Mouse (Mus musculus): ENCODE measurements around the gene Nhs. TPM values are rescaled to one million over a fixed set of nuclear protein-coding genes. Genes with fewer than 3 reads are reported as not detected.

The Nhs gene
- polyA plus RNA-seq, 1 experiment from 2014 or later, result 3.1 TPM

DNA sequence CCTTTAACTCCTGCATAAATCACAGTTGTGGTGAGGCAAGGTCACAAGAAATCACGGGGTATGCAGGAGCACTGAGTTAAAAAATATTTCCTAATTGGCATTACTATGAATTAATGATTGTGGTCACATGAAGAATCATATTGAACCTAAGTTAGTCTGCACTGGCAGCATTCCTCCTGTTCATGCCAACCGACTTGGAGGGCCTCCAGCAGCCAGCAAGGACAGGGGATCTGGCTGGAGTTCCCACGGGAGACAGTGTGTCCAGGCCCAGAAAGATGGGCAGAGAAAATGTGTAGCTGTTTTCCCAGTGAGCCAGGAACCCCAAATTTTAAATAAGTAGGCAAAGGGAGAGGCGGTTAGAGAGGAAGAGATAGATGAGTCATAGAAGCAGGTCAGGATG lies 249.6 kb downstream of the Nhs start:
- H3K9me3 ChIP-seq (ENCODE audit: control insufficient read depth, low read length), result no peaks in the 10 kb centered on the region

DNA sequence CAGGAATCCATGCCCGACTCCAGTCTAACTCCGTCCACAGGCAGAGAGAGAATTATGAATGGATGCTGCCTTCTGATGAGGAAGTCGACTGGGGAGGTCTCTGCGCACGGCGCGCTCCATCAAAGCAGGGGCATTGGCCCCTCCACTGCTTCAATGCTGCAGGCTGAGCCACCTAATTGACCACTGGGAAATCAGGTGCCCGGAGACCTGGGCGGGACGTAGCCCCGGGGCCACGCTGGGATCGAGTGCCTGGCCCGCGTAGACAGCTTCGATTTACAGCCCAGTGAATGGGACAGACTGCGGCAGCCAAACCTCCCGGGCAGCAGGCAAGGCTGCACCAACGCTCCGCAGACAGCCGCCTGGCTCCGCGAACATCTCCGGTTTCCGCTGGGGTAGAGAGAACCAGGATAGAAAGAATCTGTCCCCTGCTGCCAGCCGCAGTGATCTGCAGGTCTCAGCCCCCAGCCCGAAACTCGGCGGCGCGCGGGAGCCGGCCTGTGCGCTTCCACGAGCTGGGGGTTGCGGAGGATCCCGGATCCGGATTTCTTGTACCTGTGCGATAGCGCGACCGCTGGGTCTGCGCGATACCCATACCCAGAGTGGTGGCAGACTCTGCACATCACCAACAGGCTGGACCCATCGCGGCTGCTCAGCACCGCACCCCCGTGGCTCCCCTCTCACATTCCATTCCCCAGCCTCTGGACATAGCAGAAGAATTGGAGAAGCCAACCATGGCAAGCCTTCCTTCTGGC lies 250.7 kb downstream of the Nhs start:
- Histone ChIP-seq H3K4me2 (ENCODE audit: low read depth, severe bottlenecking) (peak overlapping the region; percentile 89), H3K27me3 (ENCODE audit: control insufficient read depth, insufficient read depth, low read length) (peaks cover 37% of the 10 kb centered on the region), H3K9ac (ENCODE audit: low read length) (no peak overlapping the region), H3K4me3 (ENCODE audit: low read depth, low read length) (peak overlapping the region; percentile 34), H3K4me1 (ENCODE audit: control insufficient read depth, insufficient read depth, low read length) (no peaks in the 10 kb centered on the region), H3K9me3 (ENCODE audit: control insufficient read depth, low read length) (no peaks in the 10 kb centered on the region), H3K27ac (replicated peaks; ENCODE audit: low read depth, low read length) (no peak overlapping the region), H3K36me3 (ENCODE audit: control insufficient read depth, insufficient read depth, low read length) (no peaks in the 10 kb centered on the region)
- ATAC-seq (ENCODE audit: insufficient number of reproducible peaks, low FRiP score, low TSS enrichment, low read depth) (peak; percentile 17; the same call in 1 of the 2 replicates), DNase-seq (ENCODE audit: low spot score) (peak; percentile 45)
- WGBS, result 16% methylated on average over 48 of the region's 48 CpGs

More for the DNA sequence above, 249.6 kb downstream of the Nhs start:
- Histone ChIP-seq H3K4me3 (ENCODE audit: low read depth, low read length) (no peak overlapping the region), H3K4me2 (ENCODE audit: low read depth, severe bottlenecking) (no peak overlapping the region), H3K9ac (ENCODE audit: low read length) (no peak overlapping the region), H3K27ac (replicated peaks; ENCODE audit: low read depth, low read length) (no peak overlapping the region), H3K4me1 (ENCODE audit: control insufficient read depth, insufficient read depth, low read length) (no peaks in the 10 kb centered on the region), H3K27me3 (ENCODE audit: control insufficient read depth, insufficient read depth, low read length) (peaks cover 37% of the 10 kb centered on the region), H3K36me3 (ENCODE audit: control insufficient read depth, insufficient read depth, low read length) (no peaks in the 10 kb centered on the region)
- DNase-seq (ENCODE audit: low spot score), result no peak
- WGBS, result 72% methylated on average over 4 of the region's 4 CpGs
- no peak for ATAC-seq (ENCODE audit: insufficient number of reproducible peaks, low FRiP score, low TSS enrichment, low read depth)

DNA sequence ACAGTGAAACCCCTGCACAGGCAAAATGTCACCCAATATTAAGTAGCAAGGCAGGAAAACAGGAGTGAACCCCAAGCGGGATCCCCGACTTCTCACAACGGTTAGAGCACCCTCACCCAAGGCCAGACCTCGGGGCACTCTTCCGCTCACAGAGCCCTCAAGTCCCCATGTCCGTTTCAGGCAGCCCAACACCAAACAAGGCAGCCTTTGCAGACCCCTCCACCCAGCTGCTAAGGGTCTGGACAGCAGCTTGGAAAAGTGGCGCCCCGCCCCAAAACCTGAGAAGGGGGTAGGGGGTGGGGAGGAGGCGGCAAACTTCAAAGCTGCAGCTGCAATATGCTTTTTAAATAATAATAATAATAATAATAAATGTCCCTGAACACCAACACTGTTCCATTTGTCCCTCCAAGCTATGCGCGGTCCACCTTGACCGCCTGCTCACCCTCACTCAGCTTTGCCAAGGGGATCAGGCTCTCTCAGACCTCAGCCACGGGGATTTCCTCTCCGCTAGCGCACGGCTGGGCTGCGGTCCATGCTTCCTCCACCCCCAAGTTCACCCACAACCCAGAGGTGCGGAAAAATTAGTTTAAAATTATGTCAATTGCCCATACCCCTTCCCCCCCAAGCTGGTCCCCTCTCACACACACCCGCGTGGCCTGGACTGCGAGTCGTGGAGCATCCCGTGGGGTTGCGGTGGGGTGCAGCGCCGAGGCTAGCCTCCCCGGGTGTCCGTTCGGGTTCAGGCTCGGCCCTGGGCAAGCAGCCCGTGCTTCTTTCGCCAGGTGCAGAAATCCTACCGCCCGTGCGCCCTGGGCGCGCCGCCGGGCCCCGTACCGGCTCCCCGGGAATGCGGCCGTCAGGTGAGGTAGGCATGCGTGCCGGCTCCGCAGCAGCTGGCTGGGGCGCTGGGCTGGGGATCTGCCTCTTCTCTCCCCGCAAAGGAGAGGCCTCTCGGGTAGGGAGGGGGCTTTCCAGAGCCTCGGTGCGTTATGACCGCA lies 251.6 kb downstream of the Nhs start:
- DNase-seq (ENCODE audit: low spot score), result peak; percentile 28
- H3K9ac ChIP-seq (ENCODE audit: low read length), result 0 out of 2 replicates have a peak overlapping the region, but pooled peaks have one; percentile 7
- peaks cover 37% of the 10 kb centered on the region for H3K27me3 ChIP-seq (ENCODE audit: control insufficient read depth, insufficient read depth, low read length)
- 18% methylated on average over 50 of the region's 53 CpGs for WGBS
- no peaks in the 10 kb centered on the region for H3K4me1 ChIP-seq (ENCODE audit: control insufficient read depth, insufficient read depth, low read length)
- H3K4me2 ChIP-seq (ENCODE audit: low read depth, severe bottlenecking), result peak overlapping the region; percentile 89
- peak; percentile 72; the same call in 1 of the 2 replicates for ATAC-seq (ENCODE audit: insufficient number of reproducible peaks, low FRiP score, low TSS enrichment, low read depth)
- no peak overlapping the region for H3K27ac ChIP-seq (replicated peaks; ENCODE audit: low read depth, low read length)
- no peaks in the 10 kb centered on the region for H3K36me3 ChIP-seq (ENCODE audit: control insufficient read depth, insufficient read depth, low read length)
- H3K9me3 ChIP-seq (ENCODE audit: control insufficient read depth, low read length), result no peaks in the 10 kb centered on the region
- H3K4me3 ChIP-seq (ENCODE audit: low read depth, low read length), result peak overlapping the region; percentile 34

DNA sequence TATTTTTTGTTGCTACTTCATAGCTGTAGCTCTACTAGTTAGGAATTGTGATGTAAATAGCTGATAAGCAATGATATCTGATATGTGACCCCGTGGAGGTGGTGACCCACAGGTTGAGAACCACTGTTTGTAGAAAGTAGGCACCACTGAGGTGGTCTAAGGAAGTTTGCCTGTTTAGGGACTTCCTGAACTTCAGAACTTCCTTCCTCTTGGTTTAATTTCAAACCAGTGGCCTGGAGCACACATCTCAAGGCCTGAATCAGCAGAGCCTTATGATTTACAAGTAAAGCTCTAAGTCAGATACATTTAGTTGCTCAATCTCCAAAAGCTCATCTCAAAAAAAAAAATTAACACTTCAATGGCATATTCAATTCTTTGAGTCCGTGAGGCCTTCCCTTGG lies 265.1 kb downstream of the Nhs start:
- no peak overlapping the region for H3K4me2 ChIP-seq (ENCODE audit: low read depth, severe bottlenecking)
- no peaks in the 10 kb centered on the region for H3K9me3 ChIP-seq (ENCODE audit: control insufficient read depth, low read length)
- ATAC-seq (ENCODE audit: insufficient number of reproducible peaks, low FRiP score, low TSS enrichment, low read depth), result no peak
- no peaks in the 10 kb centered on the region for H3K36me3 ChIP-seq (ENCODE audit: control insufficient read depth, insufficient read depth, low read length)
- H3K4me3 ChIP-seq (ENCODE audit: low read depth, low read length), result no peak overlapping the region
- H3K27ac ChIP-seq (replicated peaks; ENCODE audit: low read depth, low read length), result no peak overlapping the region
- no peaks in the 10 kb centered on the region for H3K4me1 ChIP-seq (ENCODE audit: control insufficient read depth, insufficient read depth, low read length)
- no peak for DNase-seq (ENCODE audit: low spot score)
- 68% methylated on average over 2 of the region's 2 CpGs for WGBS
- H3K9ac ChIP-seq (ENCODE audit: low read length), result no peak overlapping the region
- H3K27me3 ChIP-seq (ENCODE audit: control insufficient read depth, insufficient read depth, low read length), result peaks cover 8% of the 10 kb centered on the region; the same call in 1 of the 2 replicates

DNA sequence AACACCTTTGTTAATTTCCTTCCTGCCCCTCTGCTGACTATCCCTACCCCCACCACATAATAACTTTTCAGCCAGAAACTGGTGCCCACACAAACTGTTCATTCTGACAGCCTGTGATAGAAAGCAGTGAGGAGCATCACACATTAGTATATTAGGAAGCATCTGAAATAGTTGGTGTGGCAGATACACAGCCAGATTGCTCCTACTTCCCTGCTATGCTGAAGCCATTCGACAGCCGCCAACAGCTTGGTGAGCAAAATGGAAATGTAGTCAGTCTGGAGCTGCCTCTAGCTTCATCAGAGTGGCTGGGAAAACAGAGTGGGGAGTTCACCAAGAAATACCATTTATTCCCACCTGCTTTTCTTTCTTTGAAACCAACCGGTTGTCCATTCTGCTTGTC lies 275.9 kb downstream of the Nhs start:
- no peak overlapping the region for H3K4me3 ChIP-seq (ENCODE audit: low read depth, low read length)
- no peaks in the 10 kb centered on the region for H3K9me3 ChIP-seq (ENCODE audit: control insufficient read depth, low read length)
- no peak for DNase-seq (ENCODE audit: low spot score)
- H3K4me1 ChIP-seq (ENCODE audit: control insufficient read depth, insufficient read depth, low read length), result no peaks in the 10 kb centered on the region
- no peak for ATAC-seq (ENCODE audit: insufficient number of reproducible peaks, low FRiP score, low TSS enrichment, low read depth)
- no peaks in the 10 kb centered on the region for H3K27me3 ChIP-seq (ENCODE audit: control insufficient read depth, insufficient read depth, low read length)
- 87% methylated on average over 3 of the region's 3 CpGs for WGBS
- no peak overlapping the region for H3K9ac ChIP-seq (ENCODE audit: low read length)
- no peak overlapping the region for H3K27ac ChIP-seq (replicated peaks; ENCODE audit: low read depth, low read length)
- H3K36me3 ChIP-seq (ENCODE audit: control insufficient read depth, insufficient read depth, low read length), result no peaks in the 10 kb centered on the region
- H3K4me2 ChIP-seq (ENCODE audit: low read depth, severe bottlenecking), result no peak overlapping the region

DNA sequence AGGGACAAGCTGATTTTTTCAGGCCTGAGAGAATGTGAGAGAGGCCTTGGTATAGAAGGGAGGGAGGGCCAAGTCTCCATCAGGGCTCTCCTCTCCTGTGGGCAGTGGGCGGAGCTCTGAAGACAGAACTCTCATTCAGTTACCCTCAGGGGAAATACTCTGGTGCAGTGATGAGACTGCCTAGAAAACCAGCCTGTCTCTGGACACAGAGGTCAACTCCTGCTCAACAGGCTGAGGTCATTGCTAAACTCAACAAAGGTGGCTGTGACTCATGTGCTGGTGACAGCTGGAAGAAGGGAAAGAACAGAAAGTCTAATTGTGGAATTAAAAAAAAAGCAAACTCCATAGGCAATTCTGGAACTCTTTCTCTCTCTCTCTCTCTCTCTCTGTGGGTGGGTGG lies 282.4 kb downstream of the Nhs start:
- Histone ChIP-seq H3K27ac (replicated peaks; ENCODE audit: low read depth, low read length) (no peak overlapping the region), H3K9ac (ENCODE audit: low read length) (no peak overlapping the region), H3K36me3 (ENCODE audit: control insufficient read depth, insufficient read depth, low read length) (no peaks in the 10 kb centered on the region), H3K27me3 (ENCODE audit: control insufficient read depth, insufficient read depth, low read length) (0 out of 2 replicates have a peak, but pooled peaks cover 5% of the 10 kb centered on the region), H3K9me3 (ENCODE audit: control insufficient read depth, low read length) (no peaks in the 10 kb centered on the region), H3K4me2 (ENCODE audit: low read depth, severe bottlenecking) (no peak overlapping the region), H3K4me1 (ENCODE audit: control insufficient read depth, insufficient read depth, low read length) (no peaks in the 10 kb centered on the region), H3K4me3 (ENCODE audit: low read depth, low read length) (no peak overlapping the region)
- DNase-seq (ENCODE audit: low spot score) (no peak), ATAC-seq (ENCODE audit: insufficient number of reproducible peaks, low FRiP score, low TSS enrichment, low read depth) (no peak)
- WGBS, result 75% methylated on average over 1 of the region's 1 CpGs

DNA sequence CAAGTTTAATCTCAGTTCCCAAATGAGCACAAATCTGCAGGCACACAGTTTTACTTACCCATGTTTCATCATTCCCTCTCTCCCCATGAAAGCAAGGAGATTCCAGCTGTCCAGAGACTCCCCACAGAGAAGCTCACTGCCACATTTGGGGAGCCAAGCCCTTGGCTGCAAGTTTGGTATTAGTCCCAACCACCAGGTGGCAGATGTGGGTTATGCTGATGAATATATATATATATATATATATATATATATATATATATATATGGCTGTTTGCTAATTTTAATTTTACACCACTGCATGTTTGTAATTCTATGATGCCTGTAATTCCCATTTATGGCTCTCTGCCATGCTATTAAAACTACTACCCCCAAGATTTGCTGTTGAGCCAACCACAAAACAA lies 286.0 kb downstream of the Nhs start:
- Histone ChIP-seq H3K9ac (ENCODE audit: low read length) (no peak overlapping the region), H3K4me1 (ENCODE audit: control insufficient read depth, insufficient read depth, low read length) (no peaks in the 10 kb centered on the region), H3K27me3 (ENCODE audit: control insufficient read depth, insufficient read depth, low read length) (peaks cover 5% of the 10 kb centered on the region; the same call in 1 of the 2 replicates), H3K27ac (replicated peaks; ENCODE audit: low read depth, low read length) (no peak overlapping the region), H3K36me3 (ENCODE audit: control insufficient read depth, insufficient read depth, low read length) (no peaks in the 10 kb centered on the region), H3K4me3 (ENCODE audit: low read depth, low read length) (no peak overlapping the region), H3K9me3 (ENCODE audit: control insufficient read depth, low read length) (no peaks in the 10 kb centered on the region), H3K4me2 (ENCODE audit: low read depth, severe bottlenecking) (no peak overlapping the region)
- ATAC-seq (ENCODE audit: insufficient number of reproducible peaks, low FRiP score, low TSS enrichment, low read depth), result no peak
- DNase-seq (ENCODE audit: low spot score), result no peak

DNA sequence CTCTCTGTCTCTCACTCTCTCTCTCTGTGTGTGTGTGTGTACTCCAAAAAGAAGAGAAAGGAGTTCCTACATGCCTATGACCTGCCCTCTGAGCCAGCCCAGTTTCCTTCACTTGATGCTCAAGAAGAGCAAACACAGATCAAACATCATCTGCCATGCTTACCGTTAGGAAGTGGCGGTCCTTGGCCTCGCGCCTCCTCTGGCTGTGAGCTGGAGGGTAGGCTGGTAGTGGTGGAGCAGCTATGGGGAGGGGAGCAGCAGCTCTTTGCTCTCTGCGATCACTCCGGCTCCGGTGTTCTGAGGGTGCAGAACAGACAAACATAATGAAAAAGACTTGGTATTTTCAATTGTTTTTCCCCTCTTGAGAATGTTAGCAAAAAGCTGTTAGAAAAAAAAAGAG lies 288.2 kb downstream of the Nhs start:
- no peak overlapping the region for H3K4me2 ChIP-seq (ENCODE audit: low read depth, severe bottlenecking)
- no peaks in the 10 kb centered on the region for H3K9me3 ChIP-seq (ENCODE audit: control insufficient read depth, low read length)
- no peak for DNase-seq (ENCODE audit: low spot score)
- no peak overlapping the region for H3K9ac ChIP-seq (ENCODE audit: low read length)
- no peak for ATAC-seq (ENCODE audit: insufficient number of reproducible peaks, low FRiP score, low TSS enrichment, low read depth)
- H3K27me3 ChIP-seq (ENCODE audit: control insufficient read depth, insufficient read depth, low read length), result peaks cover 5% of the 10 kb centered on the region; the same call in 1 of the 2 replicates
- no peaks in the 10 kb centered on the region for H3K36me3 ChIP-seq (ENCODE audit: control insufficient read depth, insufficient read depth, low read length)
- WGBS, result 86% methylated on average over 7 of the region's 7 CpGs
- no peaks in the 10 kb centered on the region for H3K4me1 ChIP-seq (ENCODE audit: control insufficient read depth, insufficient read depth, low read length)
- no peak overlapping the region for H3K4me3 ChIP-seq (ENCODE audit: low read depth, low read length)
- H3K27ac ChIP-seq (replicated peaks; ENCODE audit: low read depth, low read length), result no peak overlapping the region
